17 mouse cellular contexts compared by ENCODE assay signal in genomic region chr15:36974614-36975255, GRCm38 (mm10). TPM values are rescaled to one million over a fixed set of nuclear protein-coding genes. Genes with fewer than 3 reads are reported as not detected.
A peak's percentile ranks its signal among the peaks of the same experiment; 100 is the strongest.
DNase-seq lines count a peak whose midpoint lies in the region; ATAC-seq and TF ChIP-seq lines count a peak whose summit lies in the region.
"Had no signal": no experiment of that assay in that cellular context is flagged by ENCODE, and none has a peak within 500 bp of the region (broad histone marks: within the 10 kb centered on the region; RNA-seq: fewer than 3 reads in every experiment).

No protein-coding gene starts in this region.

- WGBS in heart, adult 2 months, result 38% methylated on average over 6 of the region's 6 CpGs
- 61% methylated on average over 6 of the region's 6 CpGs for WGBS in limb, embryonic 14.5 days
- WGBS in limb, embryonic 10.5 days, result 80% methylated on average over 6 of the region's 6 CpGs
- 25% methylated on average over 6 of the region's 6 CpGs for WGBS in liver, embryonic 12.5 days (ENCODE audit: insufficient replicate concordance)
- 42% methylated on average over 6 of the region's 6 CpGs for WGBS in stomach, postnatal 0 days

- no peak for DNase-seq in heart, adult 2 months
- no peak for DNase-seq in heart, postnatal 36 days
- no peak for DNase-seq in limb, embryonic 14.5 days (ENCODE audit: low spot score)
- no peak for DNase-seq in limb, embryonic 10.5 days (ENCODE audit: low spot score)
- no peak for DNase-seq in stomach, postnatal 0 days (ENCODE audit: low spot score)
- no peak for DNase-seq in embryo, embryonic 10 days (ENCODE audit: low spot score)
- DNase-seq in layer of hippocampus, postnatal 36 days, result no peak
- DNase-seq: adrenal gland, postnatal 25 days; cerebellum, postnatal 10 days; layer of hippocampus, adult 9-11 months; midbrain, embryonic 14.5 days; retina, postnatal 1 day; thymus, postnatal 25 days had no signal

- peaks cover 2% of the 10 kb centered on the region; the same call in 1 of the 2 replicates for H3K4me1 ChIP-seq in heart, adult 2 months (ENCODE audit: control insufficient read depth, insufficient read depth, low read length)
- peaks cover under 1% of the 10 kb centered on the region for H3K4me1 ChIP-seq in limb, embryonic 14.5 days (ENCODE audit: control insufficient read depth, insufficient read depth, low read length)
- peaks cover 7% of the 10 kb centered on the region for H3K4me1 ChIP-seq in limb, embryonic 10.5 days
- peaks cover 35% of the 10 kb centered on the region for H3K4me1 ChIP-seq in liver, embryonic 12.5 days
- H3K4me1 ChIP-seq in stomach, postnatal 0 days (replicated peaks; ENCODE audit: control insufficient read depth, insufficient read depth), result no peaks in the 10 kb centered on the region

- H3K9me3 ChIP-seq in limb, embryonic 14.5 days (ENCODE audit: control insufficient read depth, low read length), result no peaks in the 10 kb centered on the region
- H3K9me3 ChIP-seq in limb, embryonic 10.5 days (replicated peaks), result no peaks in the 10 kb centered on the region
- H3K9me3 ChIP-seq in liver, embryonic 12.5 days (replicated peaks), result no peaks in the 10 kb centered on the region
- no peaks in the 10 kb centered on the region for H3K9me3 ChIP-seq in stomach, postnatal 0 days (ENCODE audit: control insufficient read depth, low read length)
- H3K9me3 ChIP-seq: lung, embryonic 15.5 days; neural tube, embryonic 12.5 days had no signal

- intact Hi-C loops in heart, adult 2 months (cut with DNase I), result no loop called here
- intact Hi-C loops in heart, postnatal 36 days (cut with DNase I), result no loop called here

- no peaks in the 10 kb centered on the region for H3K27me3 ChIP-seq in heart, adult 2 months (ENCODE audit: control insufficient read depth, insufficient read depth, low read length)
- H3K27me3 ChIP-seq in limb, embryonic 14.5 days (ENCODE audit: control insufficient read depth, insufficient read depth, low read length), result no peaks in the 10 kb centered on the region
- no peaks in the 10 kb centered on the region for H3K27me3 ChIP-seq in limb, embryonic 10.5 days (ENCODE audit: low read depth, poor library complexity, severe bottlenecking)
- H3K27me3 ChIP-seq in liver, embryonic 12.5 days (replicated peaks), result peaks cover 4% of the 10 kb centered on the region; the same call in 1 of the 2 replicates
- H3K27me3 ChIP-seq in stomach, postnatal 0 days (ENCODE audit: control insufficient read depth, insufficient read depth, low read length), result no peaks in the 10 kb centered on the region
- H3K27me3 ChIP-seq: lung, embryonic 15.5 days; neural tube, embryonic 12.5 days had no signal

- H3K9ac ChIP-seq in heart, adult 2 months (ENCODE audit: low read depth, low read length), result no peak overlapping the region
- H3K9ac ChIP-seq in limb, embryonic 14.5 days (ENCODE audit: low read depth, low read length, severe bottlenecking), result no peak overlapping the region
- no peak overlapping the region for H3K9ac ChIP-seq in liver, embryonic 12.5 days
- H3K9ac ChIP-seq in stomach, postnatal 0 days (ENCODE audit: low read length), result no peak overlapping the region
- H3K9ac ChIP-seq: lung, embryonic 15.5 days; neural tube, embryonic 12.5 days had no signal

- no peaks in the 10 kb centered on the region for H3K36me3 ChIP-seq in heart, adult 2 months (ENCODE audit: control insufficient read depth, insufficient read depth, low read length)
- H3K36me3 ChIP-seq in limb, embryonic 14.5 days (ENCODE audit: control insufficient read depth, insufficient read depth, low read length), result no peaks in the 10 kb centered on the region
- H3K36me3 ChIP-seq in limb, embryonic 10.5 days, result no peaks in the 10 kb centered on the region
- H3K36me3 ChIP-seq in liver, embryonic 12.5 days, result no peaks in the 10 kb centered on the region
- no peaks in the 10 kb centered on the region for H3K36me3 ChIP-seq in stomach, postnatal 0 days (ENCODE audit: control insufficient read depth, insufficient read depth, low read length)
- H3K36me3 ChIP-seq: lung, embryonic 15.5 days; neural tube, embryonic 12.5 days had no signal

- no peak for TF ChIP-seq CTCF in heart, adult 2 months (IDR thresholded peaks at IDR 0.05)
- TF ChIP-seq CTCF in stomach, postnatal 0 days (IDR thresholded peaks at IDR 0.05; ENCODE audit: low read depth), result no peak

- no peak for TF ChIP-seq POLR2A in heart, adult 2 months (IDR thresholded peaks at IDR 0.05; ENCODE audit: insufficient read depth, low read depth, low read length)
- no peak for TF ChIP-seq POLR2A in limb, embryonic 14.5 days (IDR thresholded peaks at IDR 0.05; ENCODE audit: borderline replicate concordance, extremely low read depth, insufficient read depth, insufficient read length)

- no peak for TF ChIP-seq EP300 in heart, adult 2 months (IDR thresholded peaks at IDR 0.05; ENCODE audit: insufficient read depth, low read depth, low read length)
- no peak for TF ChIP-seq EP300 in stomach, postnatal 0 days (optimal IDR thresholded peaks at IDR 0.05)

- peak; percentile 30; the same call in 1 of the 2 replicates for ATAC-seq in limb, embryonic 14.5 days (ENCODE audit: low FRiP score, low read depth)
- ATAC-seq in liver, embryonic 12.5 days, result peak; percentile 67
- peak; percentile 52; the same call in 1 of the 2 replicates for ATAC-seq in stomach, postnatal 0 days (ENCODE audit: low FRiP score, low TSS enrichment)
- ATAC-seq: hindbrain, embryonic 16.5 days had no signal

- H3K4me2 ChIP-seq in limb, embryonic 14.5 days (replicated peaks; ENCODE audit: low read depth, low read length, severe bottlenecking), result no peak overlapping the region
- no peak overlapping the region; the same call in 1 of the 2 replicates for H3K4me2 ChIP-seq in liver, embryonic 12.5 days
- no peak overlapping the region for H3K4me2 ChIP-seq in stomach, postnatal 0 days (replicated peaks; ENCODE audit: low read depth)
- H3K4me2 ChIP-seq: lung, embryonic 15.5 days; neural tube, embryonic 12.5 days had no signal

- H3K79me2 ChIP-seq in heart, adult 2 months (replicated peaks; ENCODE audit: control insufficient read depth, insufficient read depth, low read length), result no peaks in the 10 kb centered on the region

- peak overlapping the region; percentile 64 for H3K27ac ChIP-seq in heart, adult 2 months
- no peak overlapping the region for H3K27ac ChIP-seq in limb, embryonic 14.5 days (replicated peaks; ENCODE audit: low read depth, low read length)
- no peak overlapping the region for H3K27ac ChIP-seq in limb, embryonic 10.5 days
- H3K27ac ChIP-seq in liver, embryonic 12.5 days, result no peak overlapping the region
- no peak overlapping the region for H3K27ac ChIP-seq in stomach, postnatal 0 days (replicated peaks)
- H3K27ac ChIP-seq: lung, embryonic 15.5 days; neural tube, embryonic 12.5 days had no signal

- H3K4me3 ChIP-seq in heart, adult 2 months, result no peak overlapping the region
- H3K4me3 ChIP-seq in limb, embryonic 14.5 days (replicated peaks; ENCODE audit: low read length), result no peak overlapping the region
- no peak overlapping the region for H3K4me3 ChIP-seq in limb, embryonic 10.5 days
- H3K4me3 ChIP-seq in liver, embryonic 12.5 days, result no peak overlapping the region
- no peak overlapping the region for H3K4me3 ChIP-seq in stomach, postnatal 0 days (ENCODE audit: low read depth, low read length)
- H3K4me3 ChIP-seq: lung, embryonic 15.5 days; neural tube, embryonic 12.5 days had no signal

RNA-seq across cellular contexts. Expression of gene Zfp706, which starts 32.8 kb away (rescaled TPM):
- 100 to 1,000 TPM; 205 to 240 TPM for total RNA-seq in heart, adult 2 months (2021)
- polyA plus RNA-seq in heart, adult 2 months (2012; rRNA removed), result 61.1 and 80.2 TPM in 2 replicates
- total RNA-seq in heart, postnatal 36 days (2021), result 100 to 1,000 TPM; 217 to 238 TPM
- 69.7 and 98.3 TPM in 2 replicates for polyA plus RNA-seq in limb, embryonic 14.5 days (2012; rRNA removed)
- 393 and 400 TPM in 2 replicates for polyA plus RNA-seq in limb, embryonic 14.5 days (2014; fragmentation: Nextera tagmentation; extraction: Ambion mirVana)
- polyA plus RNA-seq in limb, embryonic 10.5 days (2016; fragmentation: Nextera tagmentation; extraction: Ambion mirVana), result 509 and 547 TPM in 2 replicates
- polyA plus RNA-seq in liver, embryonic 12.5 days (2016; fragmentation: Nextera tagmentation; extraction: Ambion mirVana), result 301 and 318 TPM in 2 replicates
- 868 and 874 TPM in 2 replicates for polyA plus RNA-seq in stomach, postnatal 0 days (2015; fragmentation: Nextera tagmentation; extraction: Ambion mirVana)
- total RNA-seq in layer of hippocampus, postnatal 36 days (2021), result 100 to 1,000 TPM; 262 to 279 TPM
